Mouse (Mus musculus) neural tube, embryonic 15.5 days (tissue): Measurements from ENCODE around the gene Car5b. TPM values are rescaled to one million over a fixed set of nuclear protein-coding genes. Genes with fewer than 3 reads are reported as not detected.

Experiments used
- ATAC-seq: fragments of 200-750 bp; cut with Nextera tagmentation; 2 replicates; pipeline ENCODE4 v1.8.0; 2017; ENCODE audit warnings: mild to moderate bottlenecking, moderate TSS enrichment, moderate library complexity; ENCODE audit not compliant: low FRiP score
- H3K27ac ChIP-seq: fragments of 300-500 bp; sonication (generic); replicated peaks from 2 replicates; pipeline ENCODE4 v1.5.1; 2015; ENCODE audit warnings: mild to moderate bottlenecking, inconsistent platforms
- H3K27me3 ChIP-seq: fragments of 300-500 bp; sonication (generic); replicated peaks from 2 replicates; pipeline ENCODE4 v1.6.1; 2015; ENCODE audit warnings: inconsistent platforms
- H3K36me3 ChIP-seq: fragments of 300-500 bp; sonication (generic); 2 replicates; pipeline ENCODE4 v1.6.1; 2015; ENCODE audit warnings: inconsistent platforms
- H3K4me1 ChIP-seq: fragments of 300-500 bp; sonication (generic); 2 replicates; pipeline ENCODE4 v1.6.1; 2015; ENCODE audit warnings: inconsistent platforms
- H3K4me2 ChIP-seq: fragments of 300-500 bp; sonication (generic); 2 replicates; pipeline ENCODE4 v1.6.1; 2015; ENCODE audit warnings: inconsistent platforms, mild to moderate bottlenecking, moderate library complexity
- H3K4me3 ChIP-seq: fragments of 300-500 bp; sonication (generic); replicated peaks from 2 replicates; pipeline ENCODE4 v1.5.1; 2015; ENCODE audit warnings: mild to moderate bottlenecking, inconsistent platforms
- H3K9ac ChIP-seq: fragments of 300-500 bp; sonication (generic); replicated peaks from 2 replicates; pipeline ENCODE4 v1.6.1; 2015; ENCODE audit warnings: mild to moderate bottlenecking, inconsistent platforms
- H3K9me3 ChIP-seq: fragments of 300-500 bp; sonication (generic); replicated peaks from 2 replicates; pipeline ENCODE4 v1.6.1; 2016; ENCODE audit warnings: inconsistent platforms
- WGBS: fragments of 180-500 bp; shearing (Covaris S2); methylation state at CpG from one replicate; pipeline ENCODE4 v1.1.7; 2015; ENCODE audit warnings: mixed read lengths; 5-methylcytosine and 5-hydroxymethylcytosine counted together
- polyA plus RNA-seq: library from polyadenylated mRNA; unstranded; fragments of >200 nt; fragmentation: Nextera tagmentation; extraction: Ambion mirVana; gene quantifications from 2 replicates; pipeline ENCODE4 v1.2.1, GENCODE M21; 2015

The Car5b gene
- 0.79 and 1.00 TPM in 2 replicates for polyA plus RNA-seq

GRCm38 (mm10) chrX:164027607-164028289, at the start of gene Car5b:
Gene Car5b, minus strand, starts transcription at chrX:164027997.
- Histone ChIP-seq H3K27ac (no peak within 1 kb of the TSS), H3K4me3 (peak within 1 kb of the TSS; percentile 28), H3K4me2 (peak within 1 kb of the TSS; percentile 56), H3K9me3 (no peaks in the 10 kb centered on the region), H3K27me3 (no peaks in the 10 kb centered on the region), H3K9ac (no peak within 1 kb of the TSS), H3K4me1 (no peaks in the 10 kb centered on the region), H3K36me3 (no peaks in the 10 kb centered on the region)
- ATAC-seq = peak; percentile 90
- 15% methylated on average over 22 of the region's 22 CpGs for WGBS

- Histone ChIP-seq H3K27me3 (0 out of 2 replicates have a peak, but pooled peaks cover 4% of the 10 kb centered on the region), H3K4me1 (peaks cover 6% of the 10 kb centered on the region), H3K4me3 (peak within 1 kb of the TSS; percentile 55), H3K4me2 (peak within 1 kb of the TSS; percentile 81), H3K9me3 (no peaks in the 10 kb centered on the region), H3K36me3 (no peaks in the 10 kb centered on the region), H3K9ac (peak within 1 kb of the TSS; percentile 58), H3K27ac (peak within 1 kb of the TSS; percentile 92)
- WGBS = 32% methylated on average over 54 of the region's 54 CpGs
- peak; percentile 100 for ATAC-seq
These were observed 48.4 kb upstream of the Car5b start, which contains the start of gene Siah1b for GRCm38 (mm10) chrX:164076040-164076775. Gene Siah1b, minus strand, starts transcription at chrX:164076493.

- Histone ChIP-seq H3K27me3 (no peaks in the 10 kb centered on the region), H3K27ac (no peak overlapping the region), H3K4me3 (no peak overlapping the region), H3K4me2 (no peak overlapping the region), H3K9ac (no peak overlapping the region), H3K9me3 (no peaks in the 10 kb centered on the region), H3K36me3 (no peaks in the 10 kb centered on the region), H3K4me1 (no peaks in the 10 kb centered on the region)
- ATAC-seq = no peak
- WGBS = 83% methylated on average over 4 of the region's 4 CpGs
These were observed 41.2 kb upstream of the Car5b start for GRCm38 (mm10) chrX:164068968-164069367.

- Histone ChIP-seq H3K9ac (no peak overlapping the region), H3K4me1 (no peaks in the 10 kb centered on the region), H3K4me2 (no peak overlapping the region), H3K27ac (no peak overlapping the region), H3K9me3 (no peaks in the 10 kb centered on the region), H3K36me3 (no peaks in the 10 kb centered on the region), H3K27me3 (no peaks in the 10 kb centered on the region; the same call in 1 of the 2 replicates), H3K4me3 (no peak overlapping the region)
- 11% methylated on average over 2 of the region's 2 CpGs for WGBS
- no peak for ATAC-seq
These were observed 38.4 kb upstream of the Car5b start for GRCm38 (mm10) chrX:164066185-164066584.

GRCm38 (mm10) chrX:164059070-164059469, 31.3 kb upstream of the Car5b start:
- Histone ChIP-seq H3K9me3 (no peaks in the 10 kb centered on the region), H3K4me1 (no peaks in the 10 kb centered on the region), H3K4me2 (no peak overlapping the region), H3K27ac (no peak overlapping the region), H3K4me3 (no peak overlapping the region), H3K27me3 (peaks cover 6% of the 10 kb centered on the region; the same call in 1 of the 2 replicates), H3K36me3 (no peaks in the 10 kb centered on the region), H3K9ac (no peak overlapping the region)
- ATAC-seq = no peak
- WGBS = 82% methylated on average over 4 of the region's 4 CpGs

- H3K27me3 ChIP-seq = peaks cover 6% of the 10 kb centered on the region; the same call in 1 of the 2 replicates
- no peak overlapping the region for H3K4me2 ChIP-seq
- no peaks in the 10 kb centered on the region for H3K4me1 ChIP-seq
- no peak for ATAC-seq
- no peaks in the 10 kb centered on the region for H3K36me3 ChIP-seq
- 87% methylated on average over 3 of the region's 3 CpGs for WGBS
- no peak overlapping the region for H3K9ac ChIP-seq
- no peak overlapping the region for H3K27ac ChIP-seq
- no peaks in the 10 kb centered on the region for H3K9me3 ChIP-seq
- no peak overlapping the region for H3K4me3 ChIP-seq
These were observed 30.7 kb upstream of the Car5b start for GRCm38 (mm10) chrX:164058523-164058922.

DNA sequence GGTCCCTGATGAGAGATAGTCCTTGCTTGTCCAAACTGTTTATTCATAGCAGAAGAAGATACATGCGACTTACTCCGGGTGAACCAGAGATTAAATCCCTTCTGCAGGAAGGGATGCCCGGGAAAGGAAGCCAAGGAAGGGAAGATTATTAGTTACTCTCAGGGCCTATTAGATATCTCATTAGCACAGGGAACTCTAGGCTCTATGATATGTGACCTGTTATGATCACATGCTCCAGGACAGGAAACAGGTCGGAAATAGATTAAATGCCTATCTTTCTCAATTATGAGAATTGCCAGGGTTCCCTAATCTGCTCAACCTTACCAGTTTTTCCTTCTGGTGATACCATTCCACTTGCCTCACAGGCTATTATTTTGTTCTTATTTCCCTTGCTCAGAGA, 27.9 kb upstream of the Car5b start:
- Histone ChIP-seq H3K4me3 (no peak overlapping the region), H3K27me3 (peaks cover 6% of the 10 kb centered on the region; the same call in 1 of the 2 replicates), H3K9ac (no peak overlapping the region), H3K27ac (no peak overlapping the region), H3K9me3 (no peaks in the 10 kb centered on the region), H3K4me2 (no peak overlapping the region), H3K4me1 (no peaks in the 10 kb centered on the region), H3K36me3 (no peaks in the 10 kb centered on the region)
- ATAC-seq = no peak
- 93% methylated on average over 4 of the region's 4 CpGs for WGBS

DNA sequence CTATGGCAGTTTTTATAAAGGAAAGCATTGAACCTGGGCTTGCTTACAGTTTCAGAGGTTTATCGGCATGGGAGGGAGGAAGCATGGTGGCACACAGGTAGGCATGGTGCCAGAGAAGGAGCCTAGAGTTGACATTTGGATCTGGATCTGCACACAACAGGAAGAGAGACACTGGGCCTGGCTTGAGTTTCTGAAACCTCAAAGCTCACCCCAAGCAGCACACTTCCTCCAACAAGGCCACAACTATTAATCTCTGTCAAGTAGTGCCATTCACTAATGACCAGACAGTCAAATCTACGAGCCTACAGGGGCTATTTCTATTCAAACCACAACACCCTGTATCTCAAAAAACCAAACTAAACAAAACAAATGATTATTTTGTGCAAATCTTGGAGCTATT, 18.9 kb upstream of the Car5b start:
- ATAC-seq = no peak
- Histone ChIP-seq H3K4me3 (no peak overlapping the region), H3K36me3 (no peaks in the 10 kb centered on the region), H3K9me3 (no peaks in the 10 kb centered on the region), H3K27ac (no peak overlapping the region), H3K4me2 (no peak overlapping the region), H3K9ac (no peak overlapping the region), H3K27me3 (no peaks in the 10 kb centered on the region), H3K4me1 (no peaks in the 10 kb centered on the region)
- WGBS = 51% methylated on average over 2 of the region's 2 CpGs

DNA sequence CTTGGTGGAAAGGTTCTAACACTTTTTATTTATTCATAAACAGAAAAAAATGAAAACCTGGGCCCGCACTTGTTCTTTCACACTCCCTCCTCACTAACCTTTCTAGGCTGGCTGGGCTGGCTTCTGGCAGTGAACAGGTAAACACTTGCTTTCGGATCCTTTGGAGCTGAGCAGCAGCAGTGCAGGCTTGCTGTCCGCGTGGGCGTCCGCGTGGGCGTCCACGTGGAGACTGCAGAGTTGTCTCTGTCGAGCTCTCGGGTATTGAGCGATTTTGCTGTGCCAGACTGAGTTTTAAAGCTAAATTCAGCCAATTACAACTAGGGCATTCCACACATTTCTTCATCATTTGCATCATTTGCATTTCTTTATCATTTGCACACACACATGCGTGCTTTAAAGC, 14.3 kb upstream of the Car5b start:
- Histone ChIP-seq H3K9ac (no peak overlapping the region), H3K9me3 (no peaks in the 10 kb centered on the region), H3K4me1 (no peaks in the 10 kb centered on the region), H3K4me2 (no peak overlapping the region), H3K36me3 (no peaks in the 10 kb centered on the region), H3K27ac (no peak overlapping the region), H3K4me3 (no peak overlapping the region), H3K27me3 (no peaks in the 10 kb centered on the region)
- ATAC-seq = no peak
- 79% methylated on average over 13 of the region's 13 CpGs for WGBS

DNA sequence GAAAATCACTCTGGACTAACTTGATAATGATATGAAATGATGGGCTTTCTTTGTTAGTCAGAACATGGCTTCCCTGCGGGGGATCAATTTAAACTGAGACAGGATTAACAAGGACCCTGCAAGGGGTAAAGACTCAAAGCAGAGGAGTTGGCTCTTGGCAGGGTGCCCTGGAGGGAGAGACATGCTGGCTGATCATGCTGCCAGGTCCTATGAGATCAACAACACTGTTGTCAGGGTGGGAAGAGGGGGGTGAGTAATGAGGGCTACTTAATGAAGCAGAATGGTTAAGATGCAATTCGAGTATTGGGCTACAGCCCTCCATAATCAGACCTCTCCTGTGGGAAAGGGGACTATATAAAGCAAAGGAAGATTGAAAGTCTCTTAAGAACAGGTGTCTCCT, 11.1 kb upstream of the Car5b start:
- Histone ChIP-seq H3K9me3 (no peaks in the 10 kb centered on the region), H3K27me3 (no peaks in the 10 kb centered on the region), H3K4me1 (no peaks in the 10 kb centered on the region), H3K4me3 (no peak overlapping the region), H3K36me3 (no peaks in the 10 kb centered on the region), H3K27ac (no peak overlapping the region), H3K9ac (no peak overlapping the region), H3K4me2 (no peak overlapping the region)
- WGBS = 42% methylated on average over 2 of the region's 2 CpGs
- no peak for ATAC-seq

DNA sequence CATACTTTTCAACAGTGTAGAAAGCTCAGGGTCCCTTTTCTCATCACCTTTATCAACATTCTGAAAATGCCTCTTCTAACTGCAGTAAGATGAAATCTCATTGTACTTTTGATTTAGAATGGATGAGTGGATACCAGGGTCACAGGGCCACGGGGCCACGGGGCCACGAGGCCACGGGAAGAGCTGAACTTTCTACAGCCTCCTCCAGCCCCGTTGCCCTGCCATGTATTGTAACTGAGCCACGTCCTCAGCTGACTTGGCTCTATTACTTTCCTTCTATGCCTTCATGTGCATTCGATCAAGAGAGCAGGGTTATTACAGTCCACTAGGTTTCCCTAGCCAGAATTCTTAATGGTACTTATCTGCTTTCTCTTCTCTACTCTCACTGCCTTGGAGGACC, 8.1 kb upstream of the Car5b start:
- H3K9ac ChIP-seq = no peak overlapping the region
- no peak overlapping the region for H3K4me3 ChIP-seq
- H3K4me2 ChIP-seq = no peak overlapping the region
- H3K4me1 ChIP-seq = no peaks in the 10 kb centered on the region
- H3K9me3 ChIP-seq = no peaks in the 10 kb centered on the region
- H3K27me3 ChIP-seq = no peaks in the 10 kb centered on the region
- H3K27ac ChIP-seq = no peak overlapping the region
- ATAC-seq = no peak
- no peaks in the 10 kb centered on the region for H3K36me3 ChIP-seq
- WGBS = 90% methylated on average over 7 of the region's 7 CpGs

GRCm38 (mm10) chrX:164035401-164035800, 7.6 kb upstream of the Car5b start:
- no peak overlapping the region for H3K27ac ChIP-seq
- WGBS = 90% methylated on average over 2 of the region's 2 CpGs
- no peaks in the 10 kb centered on the region for H3K36me3 ChIP-seq
- no peaks in the 10 kb centered on the region for H3K4me1 ChIP-seq
- H3K4me3 ChIP-seq = no peak overlapping the region
- ATAC-seq = no peak
- no peak overlapping the region for H3K4me2 ChIP-seq
- H3K27me3 ChIP-seq = no peaks in the 10 kb centered on the region
- no peaks in the 10 kb centered on the region for H3K9me3 ChIP-seq
- H3K9ac ChIP-seq = no peak overlapping the region
